Comparison of ENCODE assay signal across 26 mouse cellular contexts in the genomic region with DNA sequence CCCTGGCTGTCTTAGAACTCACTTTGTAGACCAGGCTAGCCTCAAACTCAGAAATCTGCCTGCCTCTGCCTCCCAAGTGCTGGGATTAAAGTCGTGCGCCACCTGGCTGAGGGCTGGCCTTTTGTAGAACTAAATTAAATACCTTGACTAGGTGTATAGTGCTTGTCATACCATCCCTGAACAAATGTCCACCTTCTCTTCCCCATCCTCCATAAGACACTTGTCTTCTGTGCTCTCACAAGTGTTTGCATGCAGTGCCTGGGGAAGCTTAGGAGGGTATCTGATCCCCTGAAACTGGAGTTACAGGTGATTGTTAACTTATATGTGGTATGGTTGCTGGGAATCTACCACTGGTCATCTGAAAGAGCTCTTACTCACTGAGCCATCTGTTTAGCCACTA.
"Had no signal": no experiment of that assay in that cellular context is flagged by ENCODE, and none has a peak within 500 bp of the region (broad histone marks: within the 10 kb centered on the region; RNA-seq: fewer than 3 reads in every experiment).

No protein-coding gene starts in this region.

- H3K27me3 ChIP-seq: heart, embryonic 13.5 days; heart, embryonic 15.5 days; hindbrain, embryonic 12.5 days; intestine, embryonic 15.5 days; limb, embryonic 13.5 days; limb, embryonic 15.5 days; liver, embryonic 12.5 days had no signal

- H3K27ac ChIP-seq: gastrocnemius, adult 2 months; heart, adult 2 months; heart, embryonic 13.5 days; heart, embryonic 15.5 days; hindbrain, embryonic 10.5 days; hindbrain, embryonic 12.5 days; hindbrain, embryonic 14.5 days; intestine, embryonic 15.5 days; limb, embryonic 13.5 days; limb, embryonic 15.5 days; liver, embryonic 12.5 days had no signal

- H3K4me3 ChIP-seq: gastrocnemius, adult 2 months; heart, adult 2 months; heart, embryonic 13.5 days; heart, embryonic 15.5 days; hindbrain, embryonic 10.5 days; hindbrain, embryonic 12.5 days; intestine, embryonic 15.5 days; limb, embryonic 13.5 days; limb, embryonic 15.5 days; liver, embryonic 12.5 days had no signal

- H3K4me2 ChIP-seq: heart, embryonic 11.5 days; heart, embryonic 13.5 days; heart, embryonic 15.5 days; hindbrain, embryonic 12.5 days; hindbrain, embryonic 14.5 days; intestine, embryonic 15.5 days; limb, embryonic 13.5 days; limb, embryonic 15.5 days; liver, embryonic 12.5 days had no signal

- ATAC-seq: inflammation-experienced regulatory T-cells, adult 6 months; intestine, embryonic 15.5 days; intestine, postnatal 0 days; liver, embryonic 12.5 days had no signal

- H3K4me1 ChIP-seq: heart, embryonic 15.5 days; hindbrain, embryonic 10.5 days; hindbrain, embryonic 12.5 days; intestine, embryonic 15.5 days; limb, embryonic 13.5 days; limb, embryonic 15.5 days; liver, embryonic 12.5 days had no signal

- H3K9ac ChIP-seq: heart, embryonic 13.5 days; heart, embryonic 15.5 days; hindbrain, embryonic 12.5 days; hindbrain, embryonic 14.5 days; intestine, embryonic 15.5 days; limb, embryonic 13.5 days; limb, embryonic 15.5 days; liver, embryonic 12.5 days had no signal

- DNase-seq: gastrocnemius, adult 2 months; gastrocnemius, postnatal 10 days; gastrocnemius, postnatal 25 days; heart, adult 2 months; heart, postnatal 14 days; heart, postnatal 4 days; kidney, adult 18-20 months; kidney, adult 8-10 months; kidney, postnatal 10 days; kidney, postnatal 25 days; kidney, postnatal 4 days; layer of hippocampus, adult 9-11 months; layer of hippocampus, postnatal 36 days; left cerebral cortex, postnatal 4 days had no signal

- H3K9me3 ChIP-seq: heart, embryonic 13.5 days; heart, embryonic 15.5 days; hindbrain, embryonic 10.5 days; hindbrain, embryonic 12.5 days; intestine, embryonic 15.5 days; limb, embryonic 13.5 days; limb, embryonic 15.5 days; liver, embryonic 12.5 days had no signal
